Mouse (Mus musculus) forebrain, embryonic 13.5 days (tissue): ENCODE data around the gene Eif4e1b. TPM values are rescaled to one million over a fixed set of nuclear protein-coding genes. Genes with fewer than 3 reads are reported as not detected.
"Not testable (repeated sequence)": the region's sequence is repeated elsewhere in the genome, so short reads cannot be mapped to it uniquely, and the experiment has no call there.

ENCODE experiments used
- ATAC-seq: fragments of 200-750 bp; cut with Nextera tagmentation; 2 replicates; pipeline ENCODE4 v1.8.0; 2017
- H3K27ac ChIP-seq: fragments of 300-500 bp; sonication (generic); 2 replicates; pipeline ENCODE4 v1.5.1; 2015; ENCODE audit warnings: inconsistent platforms, mild to moderate bottlenecking, moderate library complexity
- H3K27me3 ChIP-seq: fragments of 300-500 bp; sonication (generic); 2 replicates; pipeline ENCODE4 v1.6.1; 2015; ENCODE audit warnings: mild to moderate bottlenecking, inconsistent platforms
- H3K36me3 ChIP-seq: fragments of 300-500 bp; sonication (generic); 2 replicates; pipeline ENCODE4 v1.6.1; 2015; ENCODE audit warnings: mild to moderate bottlenecking, inconsistent platforms; ENCODE audit not compliant: poor library complexity, severe bottlenecking
- H3K4me1 ChIP-seq: fragments of 300-500 bp; sonication (generic); 2 replicates; pipeline ENCODE4 v1.6.1; 2015; ENCODE audit warnings: inconsistent platforms
- H3K4me2 ChIP-seq: fragments of 300-500 bp; sonication (generic); 2 replicates; pipeline ENCODE4 v1.6.1; 2015; ENCODE audit warnings: inconsistent platforms, mild to moderate bottlenecking, moderate library complexity
- H3K4me3 ChIP-seq: fragments of 300-500 bp; sonication (generic); 2 replicates; pipeline ENCODE4 v1.5.1; 2015; ENCODE audit warnings: mild to moderate bottlenecking, inconsistent platforms
- H3K9ac ChIP-seq: fragments of 300-500 bp; sonication (generic); 2 replicates; pipeline ENCODE4 v1.6.1; 2015; ENCODE audit warnings: mild to moderate bottlenecking, inconsistent platforms
- H3K9me3 ChIP-seq: fragments of 300-500 bp; sonication (generic); replicated peaks from 2 replicates; pipeline ENCODE4 v1.6.1; 2016; ENCODE audit warnings: inconsistent platforms
- WGBS: fragments of 180-500 bp; shearing (Covaris S2); methylation state at CpG from one replicate; pipeline ENCODE4 v1.1.7; 2015; 5-methylcytosine and 5-hydroxymethylcytosine counted together
- polyA plus RNA-seq: library from polyadenylated mRNA; unstranded; fragments of >200 nt; fragmentation: Nextera tagmentation; extraction: Ambion mirVana; gene quantifications from 2 replicates; pipeline ENCODE4 v1.2.1, GENCODE M21; 2015

Eif4e1b gene
- polyA plus RNA-seq, 1 experiment from 2014 or later: not detected

DNA sequence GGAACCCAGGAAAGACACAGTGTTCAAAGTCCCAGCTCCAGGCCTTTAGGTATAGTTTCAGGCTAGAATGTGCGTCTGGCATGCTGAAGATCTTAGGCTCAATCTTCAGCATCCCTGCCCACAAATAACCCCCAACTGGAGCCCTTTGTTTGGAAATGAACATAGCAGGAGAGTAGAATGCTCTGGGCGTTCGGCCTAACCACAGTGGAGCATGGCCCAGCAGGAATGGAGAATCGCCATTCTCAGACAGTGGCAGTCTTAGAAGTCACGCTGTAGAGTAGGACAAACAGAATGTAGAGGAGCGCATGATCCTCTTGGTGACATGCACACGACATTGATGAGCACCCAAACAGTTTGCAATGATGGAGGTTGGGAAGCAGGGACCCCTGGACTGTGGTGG lies 22.9 kb upstream of the Eif4e1b start:
- no peak overlapping the region for H3K4me2 ChIP-seq
- peaks cover 61% of the 10 kb centered on the region for H3K27me3 ChIP-seq
- H3K9ac ChIP-seq: no peak overlapping the region
- WGBS: 72% methylated on average over 7 of the region's 7 CpGs
- no peak overlapping the region for H3K4me3 ChIP-seq
- H3K4me1 ChIP-seq: peaks cover 58% of the 10 kb centered on the region
- no peaks in the 10 kb centered on the region for H3K36me3 ChIP-seq
- no peak for ATAC-seq
- 0 out of 2 replicates have a peak overlapping the region, but pooled peaks have one; percentile 8 for H3K27ac ChIP-seq
- no peaks in the 10 kb centered on the region for H3K9me3 ChIP-seq

DNA sequence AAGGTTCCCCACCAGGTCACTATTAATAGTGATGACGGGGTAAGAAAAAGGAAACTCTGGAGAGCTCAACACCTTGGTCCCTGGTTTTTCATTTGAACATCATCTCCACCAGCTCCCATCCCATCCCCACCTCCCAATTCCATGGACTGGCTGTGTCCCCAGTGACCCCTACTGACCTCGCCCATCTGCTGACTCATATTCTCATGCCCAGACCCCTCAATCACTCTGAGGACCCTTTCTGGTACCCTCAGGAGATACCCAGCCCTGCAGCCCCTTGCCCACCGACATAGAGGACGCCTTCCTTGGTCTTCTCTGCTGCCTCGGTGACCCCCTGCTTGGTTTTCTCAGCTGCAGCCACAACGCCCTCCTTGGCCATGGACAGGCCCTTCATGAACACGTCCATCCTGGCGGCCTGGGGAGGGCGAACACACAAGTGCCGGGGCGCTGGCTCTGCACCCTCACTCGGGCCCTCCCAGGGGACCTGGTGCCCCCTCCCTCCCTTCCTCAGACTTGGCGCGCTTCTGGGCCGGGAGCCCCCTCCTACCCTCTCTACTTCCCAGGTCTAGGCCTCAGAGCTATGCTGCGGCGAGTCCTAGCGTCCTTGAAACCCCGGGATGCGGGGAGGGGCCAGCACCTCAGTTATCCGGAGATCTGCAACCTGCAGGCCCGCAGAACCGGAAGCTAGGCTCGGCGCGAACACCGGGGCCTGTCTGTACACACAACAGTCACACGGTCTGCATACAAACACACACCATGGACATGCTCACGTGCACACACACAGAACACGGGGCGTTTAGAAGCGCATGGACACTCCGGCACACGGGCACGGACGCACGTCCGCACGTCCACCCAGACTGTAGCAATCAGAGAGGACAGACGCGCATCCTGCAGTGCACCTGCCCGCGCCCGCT lies 18.3 kb upstream of the Eif4e1b start:
- Histone ChIP-seq H3K27me3 (peaks cover 70% of the 10 kb centered on the region), H3K4me3 (peak overlapping the region; percentile 51), H3K9ac (peak overlapping the region; percentile 68), H3K4me1 (peaks cover 29% of the 10 kb centered on the region), H3K9me3 (no peaks in the 10 kb centered on the region), H3K36me3 (no peaks in the 10 kb centered on the region), H3K27ac (no peak overlapping the region), H3K4me2 (peak overlapping the region; percentile 88)
- WGBS: 4% methylated on average over 44 of the region's 44 CpGs
- peak; percentile 34 for ATAC-seq

- Histone ChIP-seq H3K27me3 (peaks cover 66% of the 10 kb centered on the region), H3K4me1 (peaks cover 25% of the 10 kb centered on the region), H3K4me3 (peak within 1 kb of the TSS; percentile 51), H3K27ac (no peak within 1 kb of the TSS), H3K4me2 (peak within 1 kb of the TSS; percentile 88), H3K9ac (peak within 1 kb of the TSS; percentile 68), H3K9me3 (no peaks in the 10 kb centered on the region), H3K36me3 (no peaks in the 10 kb centered on the region)
- ATAC-seq: peak; percentile 92
- 1% methylated on average over 35 of the region's 35 CpGs for WGBS
Measured at GRCm38 (mm10) chr13:54766192-54766768, 17.5 kb upstream of the Eif4e1b start, which contains the start of gene Sncb. Gene Sncb (minus strand): TSS chr13:54766595.

DNA sequence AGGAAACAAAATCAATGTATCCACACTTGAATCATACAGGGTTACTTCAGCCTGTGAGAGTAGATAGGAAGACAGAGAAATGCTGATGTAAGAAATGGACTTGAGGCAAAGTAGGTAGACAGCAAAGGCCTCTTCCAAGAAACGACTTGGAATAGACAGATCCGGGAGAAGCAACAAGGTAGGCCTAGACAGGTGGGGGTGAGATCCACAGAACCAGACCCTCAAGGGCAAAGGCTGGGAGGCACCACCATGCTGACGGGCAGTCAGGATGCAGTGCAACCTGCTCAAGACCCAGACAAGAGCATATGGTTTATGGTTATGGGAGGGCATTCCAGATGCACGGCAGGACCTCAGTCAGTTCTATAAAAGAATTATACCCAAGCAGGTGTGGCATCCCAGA lies 16.8 kb upstream of the Eif4e1b start:
- H3K36me3 ChIP-seq: no peaks in the 10 kb centered on the region
- H3K4me1 ChIP-seq: peaks cover 25% of the 10 kb centered on the region
- 72% methylated on average over 4 of the region's 4 CpGs for WGBS
- H3K9me3 ChIP-seq: no peaks in the 10 kb centered on the region
- ATAC-seq: no peak
- H3K27ac ChIP-seq: no peak overlapping the region
- 0 out of 2 replicates have a peak overlapping the region, but pooled peaks have one; percentile 88 for H3K4me2 ChIP-seq
- no peak overlapping the region for H3K4me3 ChIP-seq
- peaks cover 62% of the 10 kb centered on the region for H3K27me3 ChIP-seq
- no peak overlapping the region for H3K9ac ChIP-seq

GRCm38 (mm10) chr13:54780592-54780991 lies 3.2 kb upstream of the Eif4e1b start:
- Histone ChIP-seq H3K27me3 (no peaks in the 10 kb centered on the region), H3K4me3 (no peak overlapping the region), H3K36me3 (no peaks in the 10 kb centered on the region), H3K9ac (no peak overlapping the region), H3K9me3 (no peaks in the 10 kb centered on the region), H3K4me2 (no peak overlapping the region), H3K4me1 (peaks cover 8% of the 10 kb centered on the region), H3K27ac (peak overlapping the region; percentile 25; the same call in 1 of the 2 replicates)
- no peak for ATAC-seq
- 74% methylated on average over 3 of the region's 3 CpGs for WGBS

- H3K4me1 ChIP-seq: peaks cover 8% of the 10 kb centered on the region
- 88% methylated on average over 3 of the region's 3 CpGs for WGBS
- peak overlapping the region; percentile 25; the same call in 1 of the 2 replicates for H3K27ac ChIP-seq
- H3K4me3 ChIP-seq: no peak overlapping the region
- ATAC-seq: no peak
- no peaks in the 10 kb centered on the region for H3K36me3 ChIP-seq
- no peaks in the 10 kb centered on the region for H3K27me3 ChIP-seq
- no peaks in the 10 kb centered on the region for H3K9me3 ChIP-seq
- no peak overlapping the region for H3K4me2 ChIP-seq
- H3K9ac ChIP-seq: no peak overlapping the region
Measured at GRCm38 (mm10) chr13:54781086-54781485, 2.7 kb upstream of the Eif4e1b start.

- WGBS: 36% methylated on average over 2 of the region's 2 CpGs
- Histone ChIP-seq H3K4me2 (no peak overlapping the region), H3K4me3 (no peak overlapping the region), H3K9me3 (no peaks in the 10 kb centered on the region), H3K27ac (no peak overlapping the region), H3K27me3 (no peaks in the 10 kb centered on the region), H3K9ac (no peak overlapping the region), H3K36me3 (no peaks in the 10 kb centered on the region), H3K4me1 (peaks cover 8% of the 10 kb centered on the region)
- no peak for ATAC-seq
Measured at GRCm38 (mm10) chr13:54783235-54783634, 563 bp upstream of the Eif4e1b start.

DNA sequence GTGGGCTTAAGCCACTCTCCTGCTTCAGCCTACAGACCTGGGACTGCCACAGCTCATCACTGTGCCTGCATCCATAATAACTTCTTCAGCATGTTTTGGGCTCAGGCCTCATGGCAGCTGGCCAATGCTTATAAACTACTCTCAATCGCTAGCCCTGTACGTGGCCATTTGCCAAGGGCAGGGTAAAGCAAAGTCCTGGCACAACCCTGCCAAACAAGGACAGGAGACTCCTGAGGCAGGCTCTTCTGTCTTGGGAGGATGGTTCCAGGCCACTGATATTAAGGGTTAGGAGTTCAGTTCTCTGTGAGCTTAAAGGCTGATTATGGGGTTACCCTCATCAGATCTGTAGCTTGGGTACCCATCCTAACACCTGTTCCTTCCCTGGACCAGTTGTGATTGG lies 3.8 kb downstream of the Eif4e1b start:
- not testable (repeated sequence) for H3K4me3 ChIP-seq, ATAC-seq, H3K27ac ChIP-seq, H3K36me3 ChIP-seq, H3K4me2 ChIP-seq, H3K9ac ChIP-seq, H3K9me3 ChIP-seq
- 46% methylated on average over 2 of the region's 2 CpGs for WGBS
- Histone ChIP-seq H3K27me3 (peaks cover 20% of the 10 kb centered on the region), H3K4me1 (peaks cover 16% of the 10 kb centered on the region)

GRCm38 (mm10) chr13:54788740-54789560 lies 5.2 kb downstream of the Eif4e1b start, which contains the start of gene Tspan17:
Gene Tspan17 (plus strand): TSS chr13:54789377.
- Histone ChIP-seq H3K27me3 (peaks cover 20% of the 10 kb centered on the region), H3K4me3 (peak within 1 kb of the TSS; percentile 58), H3K27ac (no peak within 1 kb of the TSS; the same call in 1 of the 2 replicates), H3K9me3 (no peaks in the 10 kb centered on the region), H3K4me1 (peaks cover 16% of the 10 kb centered on the region), H3K36me3 (no peaks in the 10 kb centered on the region), H3K9ac (peak within 1 kb of the TSS; percentile 65), H3K4me2 (peak within 1 kb of the TSS; percentile 93)
- ATAC-seq: peak; percentile 87
- 2% methylated on average over 44 of the region's 49 CpGs for WGBS

DNA sequence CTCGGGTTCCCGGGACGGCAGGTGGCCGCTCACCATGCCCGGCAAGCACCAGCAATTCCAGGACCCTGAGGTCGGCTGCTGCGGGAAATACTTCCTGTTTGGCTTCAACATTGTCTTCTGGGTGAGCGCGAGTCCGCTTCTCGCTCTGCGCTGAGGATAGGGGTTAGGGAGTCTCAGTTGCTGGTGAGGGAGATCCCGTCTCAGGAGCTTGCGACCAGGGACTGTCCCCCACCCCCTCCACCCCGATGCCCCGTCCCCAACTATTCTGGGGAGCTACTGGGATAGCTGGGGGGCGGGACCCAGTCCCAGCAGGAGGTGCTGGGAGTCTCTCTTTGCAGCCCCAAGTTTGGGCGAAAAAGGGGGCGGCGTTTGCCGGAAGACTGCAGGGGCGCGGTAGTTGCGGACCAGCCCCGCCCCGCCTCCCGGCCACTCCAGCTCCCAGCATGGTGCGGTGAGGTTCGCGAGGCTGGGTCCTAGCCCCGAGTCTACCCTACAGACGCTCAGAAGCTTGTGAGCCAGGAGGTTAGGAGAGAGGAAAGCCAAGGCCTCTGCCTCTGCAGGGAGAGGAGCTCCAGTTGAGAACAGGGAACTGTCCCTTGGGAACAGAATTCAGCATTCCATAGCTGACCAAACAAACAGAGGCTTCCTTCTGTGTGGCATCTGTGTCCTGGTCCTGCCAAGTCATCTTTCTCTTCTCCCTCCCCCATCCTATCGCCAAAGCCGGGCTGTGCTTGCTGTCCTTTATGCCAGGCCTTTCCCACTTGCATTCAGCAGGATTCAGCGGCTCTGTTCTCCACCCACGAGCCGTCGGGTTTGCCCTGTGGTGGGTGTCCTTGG lies 6.0 kb downstream of the Eif4e1b start:
- Histone ChIP-seq H3K4me2 (peak overlapping the region; percentile 93), H3K9ac (peak overlapping the region; percentile 65), H3K36me3 (no peaks in the 10 kb centered on the region), H3K27me3 (peaks cover 22% of the 10 kb centered on the region), H3K4me1 (peaks cover 16% of the 10 kb centered on the region), H3K4me3 (peak overlapping the region; percentile 58), H3K27ac (no peak overlapping the region; the same call in 1 of the 2 replicates), H3K9me3 (no peaks in the 10 kb centered on the region)
- WGBS: 2% methylated on average over 38 of the region's 38 CpGs
- ATAC-seq: peak; percentile 52
